Mouse (Mus musculus): ENCODE measurements at regions not wholly inside any gene's neighbourhood (a gene's known extent, or its start where the extent isn't known, plus 50 kb on each side); places are given as distances from the start of the nearest gene placed in this dataset.

DNA sequence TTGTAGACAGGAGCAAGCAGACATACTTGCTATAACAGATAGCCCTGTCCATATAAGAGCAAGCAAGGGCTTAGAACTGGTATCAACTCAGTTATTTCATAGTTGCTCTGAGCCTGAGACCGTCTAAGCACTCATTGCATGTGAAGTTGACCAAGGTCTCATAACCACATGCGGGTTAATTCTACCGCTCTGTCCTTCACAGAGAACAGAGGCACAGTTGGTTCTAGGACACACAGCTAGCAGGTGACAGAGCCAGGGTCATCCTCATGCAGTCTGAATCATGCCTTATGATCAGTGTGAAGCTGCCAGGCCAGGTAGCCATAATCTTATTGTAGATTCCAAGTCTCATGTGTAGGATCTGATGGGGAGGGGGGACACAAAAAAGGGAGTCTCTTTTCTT is 283.1 kb upstream of the Id2 start:
- TF ChIP-seq CTCF (IDR thresholded peaks at IDR 0.05; ENCODE audit: low read depth, low read length) (no peak), POLR2A (IDR thresholded peaks at IDR 0.05; ENCODE audit: borderline replicate concordance, low read depth, low read length) (no peak)

All from bone marrow macrophage, adult 2 months (primary cell).